Mouse (Mus musculus): Measurements from ENCODE around the gene Gm49320. TPM values are rescaled to one million over a fixed set of nuclear protein-coding genes. Genes with fewer than 3 reads are reported as not detected.
"Not testable (repeated sequence)": the region's sequence is repeated elsewhere in the genome, so short reads cannot be mapped to it uniquely, and the experiment has no call there.

Gm49320 gene
- total RNA-seq, 2 experiments from 2014 or later = 0.15 to 0.68 TPM

- peak in 1 of 2 experiments; percentile 3 for DNase-seq
Measured at GRCm38 (mm10) chr8:4226739-4227347, 11.8 kb upstream of the Gm49320 start, which contains the start of gene Lrrc8e. TSS of gene Lrrc8e (plus strand) at chr8:4226827.

DNA sequence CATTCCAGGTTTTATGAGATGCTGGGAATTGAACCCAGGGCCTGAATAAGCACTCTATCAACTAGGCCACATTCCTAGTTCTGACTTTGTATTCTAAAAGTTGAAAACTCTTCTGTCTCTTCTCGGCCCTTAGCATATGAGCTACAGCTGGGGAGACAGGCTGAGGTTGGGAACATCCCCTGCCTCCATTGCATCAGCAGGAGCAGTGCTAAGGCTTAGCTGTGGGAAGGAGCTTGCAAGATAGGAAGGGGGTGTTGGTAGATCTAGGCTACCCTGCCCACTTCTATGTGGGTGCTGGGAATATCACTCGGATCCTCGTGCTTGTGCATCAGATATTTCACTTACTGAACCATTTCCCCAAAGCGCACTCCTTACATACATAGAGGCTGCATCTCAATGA lies 10.7 kb upstream of the Gm49320 start:
- DNase-seq = peak in 1 of 2 experiments; percentile 1

DNA sequence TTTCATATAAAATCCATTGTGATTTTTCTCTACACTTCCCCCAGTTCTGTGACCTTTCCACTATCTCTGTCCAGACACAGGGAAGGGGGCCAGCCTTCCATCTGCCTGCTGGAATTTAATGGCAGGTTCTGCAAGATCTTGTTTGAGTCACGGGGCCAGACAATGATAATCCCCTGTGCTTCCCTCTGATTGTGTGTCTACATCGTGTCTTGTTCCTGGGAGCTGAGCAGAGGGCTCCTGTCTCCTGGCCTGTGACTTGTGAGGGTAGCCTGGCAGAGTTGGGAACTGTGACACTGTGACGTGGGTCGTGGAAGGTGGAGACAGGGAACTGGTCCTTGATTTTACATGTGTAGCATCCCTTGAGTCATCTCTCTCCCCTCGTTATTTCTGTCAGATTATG lies 8.9 kb upstream of the Gm49320 start:
- DNase-seq = no peak

DNA sequence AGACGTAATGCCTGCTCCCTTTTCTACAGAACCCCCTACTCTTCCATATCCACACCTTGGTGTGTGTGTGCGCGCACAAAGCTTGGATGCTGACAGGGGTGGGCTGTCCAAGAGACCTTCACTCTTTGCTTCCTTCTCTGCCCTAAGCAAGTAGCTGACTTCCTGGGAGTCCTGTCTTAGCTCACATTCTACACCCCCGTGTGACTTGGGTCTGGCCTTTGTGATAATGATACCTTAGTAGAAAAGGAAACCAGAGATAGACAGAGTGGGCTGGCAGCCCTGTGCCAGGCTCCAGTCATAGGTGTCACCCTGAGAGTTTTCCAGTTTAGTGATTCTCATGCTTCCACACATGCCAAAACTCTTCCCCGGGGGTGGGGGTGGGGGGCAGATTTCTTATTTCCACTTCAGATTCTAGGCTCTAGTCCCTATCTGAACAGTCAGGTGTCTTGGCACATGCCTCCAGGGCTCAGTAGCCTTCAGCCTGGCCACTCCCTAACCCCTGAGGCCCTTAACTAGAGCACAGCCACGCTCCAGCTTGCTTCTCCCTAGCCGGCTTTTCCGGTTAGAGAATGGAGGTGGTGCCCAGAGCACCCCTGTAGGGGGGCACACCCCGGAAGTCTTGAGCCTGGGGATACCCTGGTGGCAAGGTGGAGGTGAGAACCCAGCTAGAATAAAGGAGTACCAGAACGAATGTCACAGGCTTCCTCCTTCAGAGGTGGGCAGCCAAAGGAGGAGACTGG lies 7.9 kb upstream of the Gm49320 start:
- DNase-seq = no peak

GRCm38 (mm10) chr8:4237814-4238433 lies 741 bp upstream of the Gm49320 start:
- DNase-seq = peak in 1 of 2 experiments; percentile 16

DNA sequence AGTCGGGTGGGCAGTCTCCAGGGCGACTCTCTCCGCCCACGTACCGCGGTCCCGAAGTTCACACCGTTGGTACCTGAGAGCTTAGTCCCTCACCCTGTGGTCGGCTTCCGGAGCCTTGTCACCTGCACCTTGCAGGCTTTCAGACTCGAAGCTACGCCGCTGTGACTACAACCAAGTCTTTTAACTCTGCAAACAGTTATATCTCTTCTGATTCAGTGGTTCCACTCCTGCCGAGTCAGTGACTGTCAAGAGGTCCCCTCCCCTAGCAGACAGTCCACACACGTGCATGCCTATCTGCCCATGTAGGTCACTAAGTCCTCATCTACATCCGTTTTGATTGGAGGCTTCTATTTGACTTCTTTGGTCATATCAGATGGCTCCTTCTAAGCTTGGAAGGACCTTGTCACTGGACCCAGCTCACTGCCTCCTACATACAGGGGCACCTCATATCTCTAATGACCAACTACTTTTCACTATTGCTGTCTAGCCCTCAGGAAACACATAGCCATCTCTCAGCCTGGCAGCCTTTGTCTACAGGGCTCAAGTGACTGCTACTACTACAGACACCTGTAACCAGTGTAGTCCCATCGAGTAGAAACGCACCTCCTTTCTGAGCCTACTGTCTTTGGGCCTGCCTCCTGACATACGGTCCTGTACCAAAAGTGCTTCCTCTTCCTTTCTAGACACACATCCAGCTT lies 677 bp downstream of the Gm49320 start:
- DNase-seq = no peak

DNA sequence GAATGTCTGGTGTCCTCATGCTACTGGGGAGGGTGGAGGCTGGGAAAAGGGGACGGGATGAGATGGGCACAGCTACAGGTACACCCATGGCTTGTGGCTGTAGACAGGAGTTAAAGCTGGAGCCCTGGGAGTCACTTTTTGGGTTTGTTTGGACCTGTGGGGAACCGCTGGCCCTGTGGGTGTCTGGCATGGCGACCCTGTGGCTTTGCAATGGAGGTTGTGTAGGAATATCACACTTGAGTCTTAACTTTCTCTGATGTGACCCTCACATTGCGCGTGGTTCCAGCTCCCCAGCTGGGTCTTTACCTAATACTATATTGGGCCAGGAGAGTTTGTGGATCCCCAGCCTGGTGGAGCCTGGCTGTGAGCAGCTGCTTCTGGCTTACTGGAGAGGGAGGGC lies 6.4 kb downstream of the Gm49320 start:
- no peak for DNase-seq

DNA sequence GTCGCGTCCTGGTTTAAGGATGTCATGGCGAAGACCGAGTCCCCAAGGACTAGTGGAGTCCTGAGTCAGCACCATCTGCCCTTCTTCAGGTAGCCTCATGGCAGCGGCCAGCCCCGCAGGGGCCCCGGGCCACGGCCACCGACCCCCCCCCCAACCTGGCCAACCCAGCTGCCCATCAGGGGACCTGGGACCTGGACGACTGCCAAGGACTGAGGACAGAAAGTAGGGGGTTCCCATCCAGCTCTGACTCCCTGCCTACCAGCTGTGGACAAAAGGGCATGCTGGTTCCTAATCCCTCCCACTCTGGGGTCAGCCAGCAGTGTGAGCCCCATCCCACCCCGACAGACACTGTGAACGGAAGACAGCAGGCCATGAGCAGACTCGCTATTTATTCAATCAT lies 7.1 kb downstream of the Gm49320 start:
- DNase-seq = no peak

DNA sequence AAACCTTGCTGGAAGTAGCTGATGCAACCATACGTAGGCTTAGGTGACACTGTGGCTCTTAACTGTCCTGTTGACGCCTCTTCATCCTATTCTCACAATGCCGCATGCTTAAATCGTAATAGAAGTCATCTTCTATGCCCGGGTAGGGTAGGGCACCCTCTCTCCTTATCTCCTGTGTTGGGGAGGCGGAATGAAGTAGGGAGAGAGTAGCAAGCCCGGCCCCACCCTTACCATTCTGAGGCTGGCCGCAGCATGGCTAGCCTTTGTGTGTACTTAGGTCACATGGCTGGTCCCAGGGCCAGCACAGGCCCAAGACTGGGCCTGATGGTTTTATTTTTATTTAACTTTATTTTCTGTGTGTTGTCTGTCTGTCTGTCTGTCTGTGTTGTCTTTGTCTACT lies 8.6 kb downstream of the Gm49320 start:
- DNase-seq = no peak

DNA sequence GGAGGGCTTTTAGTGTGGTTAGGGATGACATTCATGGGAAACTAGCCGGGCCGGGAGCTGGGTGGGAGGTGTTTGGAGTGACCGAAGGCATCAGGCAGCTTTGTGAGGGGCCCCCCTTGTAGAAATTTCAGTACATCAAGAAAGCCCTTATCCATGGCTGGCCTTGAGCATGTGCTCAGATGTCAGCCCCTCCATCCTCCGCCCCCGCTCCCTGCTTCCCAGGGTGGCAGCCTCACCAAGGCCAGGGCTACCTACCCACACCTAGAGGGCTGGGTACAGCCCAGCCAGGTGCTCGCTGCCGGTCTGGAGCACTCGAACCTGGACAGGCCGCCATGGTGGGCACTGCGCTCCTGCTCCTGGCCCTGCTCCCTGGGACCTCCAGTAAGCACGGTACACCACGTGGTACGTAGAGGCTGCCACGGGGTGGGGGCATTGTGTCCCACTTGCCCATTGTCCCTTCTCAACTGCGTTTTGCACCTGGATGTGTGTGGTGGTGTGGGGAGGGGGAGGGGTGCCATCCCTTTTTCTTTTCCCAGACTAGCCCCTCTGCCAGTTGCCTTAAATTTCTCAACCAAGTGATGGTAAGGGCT lies 9.4 kb downstream of the Gm49320 start, which contains the start of gene Tgfbr3l:
Gene Tgfbr3l, plus strand, starts transcription at position 264 of the 590 bp plus-strand sequence.
- DNase-seq = no peak

DNA sequence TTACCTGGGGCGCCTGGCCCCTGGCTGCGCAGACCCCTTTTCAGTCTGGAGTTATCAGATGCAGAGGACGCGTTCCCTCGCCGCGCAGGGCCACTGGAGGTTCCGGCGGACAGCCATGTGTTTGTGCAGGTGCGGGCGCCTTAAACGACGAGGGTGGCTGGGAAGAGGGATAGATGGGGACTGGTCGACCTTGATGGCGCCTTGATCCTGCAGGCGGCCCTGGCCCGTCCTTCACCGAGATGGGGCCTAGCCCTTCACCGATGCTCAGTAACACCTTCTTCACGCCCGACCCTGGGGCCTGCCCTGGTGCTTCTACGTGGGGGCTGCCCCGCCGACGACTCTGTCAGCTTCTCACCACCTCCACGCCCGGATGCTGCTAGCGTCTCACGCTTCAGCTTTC lies 10.5 kb downstream of the Gm49320 start:
- DNase-seq = no peak

DNA sequence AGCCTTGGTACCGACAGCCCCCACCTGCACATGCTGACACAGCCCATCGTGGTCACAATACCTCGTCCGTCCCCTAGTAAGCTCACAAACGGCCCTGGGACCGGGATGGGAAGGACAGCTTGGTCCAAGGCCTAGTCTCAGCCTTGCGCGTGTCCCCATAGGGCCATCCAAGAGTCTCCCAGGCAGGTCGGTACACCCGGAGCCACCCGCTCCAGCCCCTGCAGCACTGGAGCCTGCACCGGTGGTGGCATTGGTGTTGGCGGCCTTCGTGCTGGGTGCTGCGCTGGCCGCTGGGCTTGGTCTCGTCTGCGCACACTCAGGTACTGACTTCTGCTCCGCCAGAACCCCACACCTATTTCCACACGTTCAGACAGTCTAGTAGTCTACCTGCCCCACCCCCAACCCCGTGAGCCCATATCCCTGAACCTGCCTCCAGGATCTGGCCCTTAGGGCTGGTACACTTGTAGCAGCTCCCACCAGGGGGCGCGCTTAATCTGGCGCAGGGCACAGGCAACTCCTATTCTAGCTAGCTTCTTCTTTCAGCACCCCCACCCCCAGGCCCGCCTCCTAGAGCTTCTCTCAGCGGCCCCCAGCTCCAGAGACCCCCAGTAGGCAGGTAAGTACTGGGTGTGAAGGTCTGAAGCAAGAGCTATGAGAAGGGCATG lies 11.8 kb downstream of the Gm49320 start:
- peak; percentile 82 to 84 for DNase-seq

DNA sequence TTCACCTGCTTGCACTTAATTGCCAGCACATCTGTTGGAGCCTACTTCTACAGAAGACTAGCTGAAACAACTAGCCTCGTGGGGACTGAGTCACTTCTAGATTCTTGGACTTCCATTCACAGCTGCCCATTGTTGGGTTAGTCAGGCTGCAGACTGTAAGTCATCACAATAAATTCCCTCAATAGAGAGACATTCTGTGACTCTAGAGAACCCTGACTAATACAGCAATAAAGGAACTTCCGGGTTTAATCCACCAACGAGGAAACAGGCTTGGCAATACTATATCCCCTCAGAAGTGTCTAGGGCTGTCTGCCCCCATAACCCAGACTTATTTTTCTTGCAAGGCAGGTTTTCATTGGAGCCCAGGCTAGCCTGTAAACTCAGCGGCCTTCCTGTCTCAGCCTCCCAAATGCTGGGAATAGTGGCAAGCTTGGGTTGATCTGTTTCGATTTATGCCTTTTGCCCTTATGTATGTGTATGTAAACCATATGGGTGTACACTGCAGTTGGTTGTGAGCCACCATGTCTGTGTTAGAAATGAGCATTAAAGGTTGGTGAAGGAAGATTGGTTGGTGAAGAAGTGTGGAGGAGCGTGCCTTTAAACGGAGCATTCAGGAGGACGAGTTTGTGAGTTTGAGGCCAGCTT lies 13.6 kb downstream of the Gm49320 start:
- no peak for DNase-seq

DNA sequence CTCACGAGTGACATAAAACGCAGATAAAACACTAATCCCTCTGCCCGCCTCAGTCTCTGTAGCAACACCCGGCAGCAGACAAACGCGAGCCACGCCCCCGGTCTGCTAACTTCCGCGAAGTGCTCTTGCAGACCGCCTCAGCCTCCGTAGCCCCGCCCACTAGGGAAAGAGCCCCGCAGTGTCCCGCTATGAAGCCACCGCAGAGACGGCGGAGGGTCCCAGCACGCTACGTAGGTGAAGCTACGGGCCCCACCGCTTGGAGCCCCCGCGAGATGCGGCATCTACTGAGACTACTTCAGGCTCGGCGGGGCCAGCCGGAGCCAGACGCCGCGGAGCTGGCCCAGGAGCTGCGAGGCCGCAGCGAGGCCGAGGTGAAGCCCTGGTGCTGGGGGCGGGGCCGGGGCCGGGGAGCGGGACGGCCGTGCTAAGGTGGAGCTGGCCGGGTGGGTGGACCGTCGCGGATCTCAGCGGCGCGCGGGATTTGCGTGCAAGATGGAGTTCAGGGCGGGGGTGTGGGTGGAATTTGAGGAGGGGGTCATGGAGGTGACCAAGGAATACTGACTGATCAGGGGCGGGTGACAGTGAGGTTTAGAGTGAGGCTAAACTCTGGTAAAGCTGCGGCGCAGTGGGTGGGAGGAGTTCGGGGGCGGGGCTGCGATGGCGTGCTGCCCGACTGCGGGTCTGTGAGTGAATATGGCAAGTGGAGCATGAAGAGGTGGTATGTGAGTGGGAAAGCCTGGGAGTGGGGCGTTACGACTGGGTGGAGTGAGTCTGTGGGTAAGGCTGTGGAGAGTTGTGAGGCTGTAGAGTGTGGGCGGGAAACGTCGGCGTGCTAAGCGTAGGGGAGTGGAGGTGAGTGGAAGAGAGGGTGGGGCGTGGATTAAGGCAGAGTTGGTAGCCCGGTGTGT lies 14.5 kb downstream of the Gm49320 start, which contains the start of gene Snapc2:
Gene Snapc2, plus strand, starts transcription at position 147 of the 908 bp plus-strand sequence.
- DNase-seq = peak; percentile 93

DNA sequence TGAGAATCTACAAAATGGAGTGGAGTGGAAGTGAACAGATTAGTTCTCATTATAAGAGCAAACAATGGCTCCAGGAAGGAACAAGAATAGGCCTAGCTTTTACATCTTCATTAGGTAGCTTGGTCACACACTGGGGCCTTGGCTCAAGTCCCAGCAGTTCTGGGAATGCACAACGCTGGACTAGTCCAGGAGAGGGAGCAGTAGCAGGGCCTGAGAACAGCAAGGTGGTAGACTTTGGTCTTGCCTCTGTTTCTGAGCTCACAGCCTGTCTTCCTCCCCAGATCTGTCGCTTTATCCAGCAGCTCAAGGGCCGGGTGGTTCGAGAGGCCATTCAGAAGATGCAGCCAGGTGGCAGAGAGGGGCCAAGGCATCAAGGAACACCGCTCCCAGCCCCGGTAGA lies 15.3 kb downstream of the Gm49320 start:
- DNase-seq = peak; percentile 67 to 68

- not testable (repeated sequence) for DNase-seq
Measured at GRCm38 (mm10) chr8:4255471-4255870, 16.8 kb downstream of the Gm49320 start.

- peak; percentile 77 to 81 for DNase-seq
Measured at GRCm38 (mm10) chr8:4256911-4257310, 18.2 kb downstream of the Gm49320 start.

GRCm38 (mm10) chr8:4257350-4257749 lies 18.7 kb downstream of the Gm49320 start:
- DNase-seq = no peak

GRCm38 (mm10) chr8:4258233-4258632 lies 19.6 kb downstream of the Gm49320 start:
- DNase-seq = peak; percentile 82 to 83

GRCm38 (mm10) chr8:4258678-4259077 lies 20.0 kb downstream of the Gm49320 start:
- DNase-seq = no peak

All from layer of hippocampus, postnatal 36 days (tissue).